Mouse (Mus musculus): ENCODE measurements around the gene Arhgef18. TPM values are rescaled to one million over a fixed set of nuclear protein-coding genes. Genes with fewer than 3 reads are reported as not detected.

The Arhgef18 gene
- total and polyA plus RNA-seq, 3 experiments, result 3.0 to 6.6 TPM; not detected in 1

- no peaks in the 10 kb centered on the region for H3K36me3 ChIP-seq (ENCODE audit: control insufficient read depth in 1 of 2, insufficient read depth in 2 of 2, low read length in 2 of 2)
- no peak for TF ChIP-seq NRF1 (IDR thresholded peaks at IDR 0.05; ENCODE audit: insufficient read depth, low read depth, low read length, poor library complexity, severe bottlenecking)
- no peak for TF ChIP-seq CHD1 (IDR thresholded peaks at IDR 0.05; ENCODE audit: low read depth, low read length)
- no peak for TF ChIP-seq MYB (IDR thresholded peaks at IDR 0.05; ENCODE audit: low read depth, low read length)
- no peak for TF ChIP-seq HCFC1 (IDR thresholded peaks at IDR 0.05; ENCODE audit: low read depth, low read length)
- TF ChIP-seq JUND (IDR thresholded peaks at IDR 0.05; ENCODE audit: low read depth, low read length), result no peak
- no peak for TF ChIP-seq MXI1 (IDR thresholded peaks at IDR 0.05; ENCODE audit: low read depth, low read length)
- TF ChIP-seq TBP (IDR thresholded peaks at IDR 0.05; ENCODE audit: low read depth, low read length), result no peak
- no peak for DNase-seq (ENCODE audit: low read depth, low spot score)
- no peaks in the 10 kb centered on the region for H3K79me2 ChIP-seq (ENCODE audit: control insufficient read depth, insufficient read depth, low read length, poor library complexity)
- no peak overlapping the region for H3K27ac ChIP-seq (ENCODE audit: control insufficient read depth, low read depth, low read length)
- no peak overlapping the region for H3K4me3 ChIP-seq (ENCODE audit: control insufficient read depth in 1 of 2, insufficient read depth in 1 of 2, low read depth in 2 of 2, low read length in 2 of 2)
- H3K27me3 ChIP-seq (ENCODE audit: control insufficient read depth in 1 of 2, insufficient read depth in 2 of 2, low read length in 2 of 2), result no peaks in the 10 kb centered on the region
- H3K4me1 ChIP-seq (ENCODE audit: control insufficient read depth in 1 of 2, insufficient read depth in 2 of 2, low read length in 2 of 2), result no peaks in the 10 kb centered on the region
- no peaks in the 10 kb centered on the region for H3K9me3 ChIP-seq (replicated peaks; ENCODE audit: insufficient read depth, low read length)
- H3K9ac ChIP-seq (ENCODE audit: control insufficient read depth, low read depth, low read length, poor library complexity, severe bottlenecking), result no peak overlapping the region
Observed at GRCm38 (mm10) chr8:3426211-3426610, 33.4 kb downstream of the Arhgef18 start.

- Histone ChIP-seq H3K79me2 (ENCODE audit: control insufficient read depth, insufficient read depth, low read length, poor library complexity) (no peaks in the 10 kb centered on the region), H3K36me3 (ENCODE audit: control insufficient read depth in 1 of 2, insufficient read depth in 2 of 2, low read length in 2 of 2) (no peaks in the 10 kb centered on the region), H3K27me3 (ENCODE audit: control insufficient read depth in 1 of 2, insufficient read depth in 2 of 2, low read length in 2 of 2) (no peaks in the 10 kb centered on the region), H3K9ac (ENCODE audit: control insufficient read depth, low read depth, low read length, poor library complexity, severe bottlenecking) (no peak overlapping the region), H3K4me3 (ENCODE audit: control insufficient read depth in 1 of 2, insufficient read depth in 1 of 2, low read depth in 2 of 2, low read length in 2 of 2) (no peak overlapping the region), H3K9me3 (replicated peaks; ENCODE audit: insufficient read depth, low read length) (no peaks in the 10 kb centered on the region), H3K4me1 (ENCODE audit: control insufficient read depth in 1 of 2, insufficient read depth in 2 of 2, low read length in 2 of 2) (no peaks in the 10 kb centered on the region), H3K27ac (ENCODE audit: control insufficient read depth, low read depth, low read length) (no peak overlapping the region)
- no peak for TF ChIP-seq TAL1 (IDR thresholded peaks at IDR 0.05; ENCODE audit: low read length)
- TF ChIP-seq MYB (IDR thresholded peaks at IDR 0.05; ENCODE audit: low read depth, low read length), result no peak
- TF ChIP-seq POLR2AphosphoS2 (IDR thresholded peaks at IDR 0.05; ENCODE audit: low read length), result no peak
- no peak for TF ChIP-seq E2F4 (IDR thresholded peaks at IDR 0.05; ENCODE audit: borderline replicate concordance, low read depth, low read length)
- no peak for TF ChIP-seq MAFK (IDR thresholded peaks at IDR 0.05; ENCODE audit: borderline replicate concordance, low read depth, low read length)
- no peak for TF ChIP-seq KAT2A (conservative IDR thresholded peaks at IDR 0.05; ENCODE audit: low read depth, low read length)
- no peak for TF ChIP-seq ELF1 (IDR thresholded peaks at IDR 0.05; ENCODE audit: low read depth, low read length)
- no peak for TF ChIP-seq JUND (IDR thresholded peaks at IDR 0.05; ENCODE audit: low read depth, low read length)
- no peak for TF ChIP-seq UBTF (IDR thresholded peaks at IDR 0.05; ENCODE audit: borderline replicate concordance, insufficient read depth, low read depth, low read length)
- no peak for TF ChIP-seq USF1 (IDR thresholded peaks at IDR 0.05; ENCODE audit: low read depth, low read length)
- TF ChIP-seq NELFE (IDR thresholded peaks at IDR 0.05; ENCODE audit: low read depth, low read length), result no peak
- no peak for TF ChIP-seq MAZ (IDR thresholded peaks at IDR 0.05; ENCODE audit: low read depth, low read length)
- no peak for TF ChIP-seq RCOR1 (IDR thresholded peaks at IDR 0.05; ENCODE audit: low read depth, low read length)
- no peak for TF ChIP-seq MAX (IDR thresholded peaks at IDR 0.05; ENCODE audit: low read length)
- no peak for TF ChIP-seq MXI1 (IDR thresholded peaks at IDR 0.05; ENCODE audit: low read depth, low read length)
- TF ChIP-seq POLR2AphosphoS5 (IDR thresholded peaks at IDR 0.05; ENCODE audit: borderline replicate concordance, low read depth, low read length), result no peak
- no peak for TF ChIP-seq POLR2A (IDR thresholded peaks at IDR 0.05; ENCODE audit: control insufficient read depth in 1 of 2, insufficient read depth in 1 of 2, low read depth in 1 of 2, low read length in 2 of 2, poor library complexity in 1 of 2)
- no peak for DNase-seq (ENCODE audit: low read depth, low spot score)
Observed at GRCm38 (mm10) chr8:3428426-3428825, 35.6 kb downstream of the Arhgef18 start.

All from MEL (cell line).